Mouse (Mus musculus): ENCODE data around the gene Nek9.
"Not testable (repeated sequence)": the region's sequence is repeated elsewhere in the genome, so short reads cannot be mapped to it uniquely, and the experiment has no call there.

The Nek9 gene

GRCm38 (mm10) chr12:85289157-85290000, 49.8 kb downstream of the Nek9 start:
- no peak for DNase-seq (ENCODE audit: low spot score)

DNA sequence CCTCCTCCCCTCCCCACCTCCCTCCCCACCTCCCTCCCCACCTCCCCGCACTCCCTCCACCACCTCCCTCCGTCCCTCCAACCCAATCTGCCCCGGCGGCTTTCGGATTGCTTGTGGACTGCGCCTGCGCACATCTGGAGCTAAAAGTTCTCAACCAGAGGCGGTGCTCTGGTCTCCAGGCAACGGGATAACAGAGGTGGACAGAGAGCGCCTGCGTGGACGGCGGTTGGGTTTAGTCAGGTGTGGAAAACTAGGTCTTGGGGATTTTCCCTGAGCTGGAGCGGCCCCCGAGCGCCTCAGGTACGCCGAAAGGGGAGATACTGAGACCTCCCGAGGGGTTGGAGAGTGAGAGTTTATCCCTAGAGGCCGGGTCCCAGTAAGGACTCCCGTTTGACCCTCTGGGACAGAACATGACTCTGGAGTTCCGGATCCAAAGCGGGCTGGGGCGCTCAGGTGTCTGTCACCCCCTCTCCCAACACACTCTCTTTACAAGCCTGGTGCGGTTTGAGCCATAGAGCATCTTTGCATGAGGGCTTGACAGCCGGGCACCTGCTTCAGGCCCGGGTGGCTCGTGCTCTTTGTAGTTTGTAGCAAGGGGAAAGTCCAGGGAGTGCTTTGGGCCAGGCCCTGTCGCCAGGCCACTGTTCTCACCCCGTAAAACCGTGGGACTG, 50.5 kb downstream of the Nek9 start, which contains the start of gene Zc2hc1c:
Gene Zc2hc1c, plus strand, starts transcription at position 106 of the 671 bp plus-strand sequence.
- peak; percentile 60 for DNase-seq (ENCODE audit: low spot score)

GRCm38 (mm10) chr12:85287809-85288485, 51.2 kb downstream of the Nek9 start, which contains the start of gene Acyp1:
Gene Acyp1, minus strand, starts transcription at chr12:85288438.
- DNase-seq (ENCODE audit: low spot score) = peak; percentile 33

DNA sequence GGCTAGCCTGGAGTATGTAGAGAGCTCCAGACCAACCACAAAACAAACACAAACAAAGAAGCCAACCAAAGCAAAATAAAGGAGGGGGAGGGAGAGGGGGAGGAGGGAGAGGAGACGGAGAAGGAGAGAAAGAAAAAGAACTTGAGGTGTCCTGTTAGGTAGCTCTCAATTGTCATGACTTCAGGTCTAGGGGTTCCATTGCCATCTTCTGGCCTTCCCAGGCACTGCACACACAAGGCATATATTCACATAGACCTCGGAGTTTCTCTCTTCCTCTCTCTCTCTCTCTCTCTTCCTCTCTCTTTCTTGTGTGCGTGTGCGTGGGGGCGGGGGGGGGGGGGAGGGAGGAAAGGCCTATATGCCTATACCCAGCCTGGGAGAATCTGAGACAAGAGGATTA, 52.2 kb downstream of the Nek9 start:
- no peak for DNase-seq (ENCODE audit: low spot score)

GRCm38 (mm10) chr12:85284996-85285395, 54.2 kb downstream of the Nek9 start:
- DNase-seq (ENCODE audit: low spot score) = no peak

DNA sequence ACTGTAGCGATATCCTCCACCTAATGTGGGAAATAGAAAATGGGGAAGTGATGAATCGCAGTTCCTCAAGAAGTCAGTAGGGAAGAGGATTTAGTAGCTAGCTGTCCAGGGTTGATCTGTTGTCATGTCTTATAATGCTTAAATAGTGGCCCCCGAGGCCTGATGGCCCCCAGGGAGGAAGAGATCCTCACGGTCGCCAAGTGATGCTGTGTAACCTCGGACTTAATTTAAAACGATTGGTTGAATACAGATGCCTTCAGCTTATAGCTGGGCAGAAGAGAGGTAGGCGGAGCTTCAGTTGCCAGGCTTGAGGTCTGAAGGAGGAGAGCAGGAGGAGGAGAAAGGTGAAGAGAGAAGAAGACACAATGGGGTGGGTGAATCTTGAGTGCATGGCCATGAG, 54.8 kb downstream of the Nek9 start:
- DNase-seq (ENCODE audit: low spot score) = no peak

- not testable (repeated sequence) for DNase-seq (ENCODE audit: low spot score)
Measured at GRCm38 (mm10) chr12:85281756-85282155, 57.4 kb downstream of the Nek9 start.

DNA sequence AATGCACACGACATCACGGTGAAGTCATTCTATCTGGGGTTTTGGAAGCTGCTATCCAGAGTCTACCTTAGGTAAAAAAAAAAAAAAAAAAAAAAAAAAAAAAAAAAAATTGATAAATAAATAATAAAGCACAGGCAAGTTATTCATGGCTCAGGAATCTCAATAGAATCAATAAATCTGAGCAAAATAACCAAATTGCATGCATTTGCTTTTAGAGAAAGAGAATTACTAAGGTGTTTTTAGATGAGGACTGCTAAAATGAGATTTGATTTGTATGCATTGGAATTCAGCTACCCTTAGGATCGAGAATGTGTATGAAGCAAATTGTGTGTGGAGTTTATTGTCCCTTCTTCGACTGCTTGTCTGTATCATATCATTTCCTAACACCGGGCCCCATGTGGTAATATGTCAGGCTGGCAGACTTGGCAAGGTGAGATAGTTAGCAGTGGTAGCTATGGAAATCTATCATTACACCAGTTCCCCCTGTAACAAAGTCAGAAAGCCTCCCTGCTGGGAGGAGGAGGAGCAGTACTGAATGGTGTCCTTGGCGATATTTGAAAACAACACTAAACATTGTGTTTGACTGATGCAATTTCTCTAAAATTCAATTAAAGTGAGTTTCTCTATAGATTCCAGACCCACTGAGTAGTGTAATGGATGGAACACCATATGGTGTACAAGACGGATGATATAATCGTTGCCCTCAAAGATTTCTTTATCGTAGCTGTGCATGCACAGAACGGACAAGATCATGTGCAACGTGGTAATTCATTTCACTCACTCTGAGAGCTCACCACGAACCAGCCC, 58.1 kb downstream of the Nek9 start:
- DNase-seq (ENCODE audit: low spot score) = no peak

DNA sequence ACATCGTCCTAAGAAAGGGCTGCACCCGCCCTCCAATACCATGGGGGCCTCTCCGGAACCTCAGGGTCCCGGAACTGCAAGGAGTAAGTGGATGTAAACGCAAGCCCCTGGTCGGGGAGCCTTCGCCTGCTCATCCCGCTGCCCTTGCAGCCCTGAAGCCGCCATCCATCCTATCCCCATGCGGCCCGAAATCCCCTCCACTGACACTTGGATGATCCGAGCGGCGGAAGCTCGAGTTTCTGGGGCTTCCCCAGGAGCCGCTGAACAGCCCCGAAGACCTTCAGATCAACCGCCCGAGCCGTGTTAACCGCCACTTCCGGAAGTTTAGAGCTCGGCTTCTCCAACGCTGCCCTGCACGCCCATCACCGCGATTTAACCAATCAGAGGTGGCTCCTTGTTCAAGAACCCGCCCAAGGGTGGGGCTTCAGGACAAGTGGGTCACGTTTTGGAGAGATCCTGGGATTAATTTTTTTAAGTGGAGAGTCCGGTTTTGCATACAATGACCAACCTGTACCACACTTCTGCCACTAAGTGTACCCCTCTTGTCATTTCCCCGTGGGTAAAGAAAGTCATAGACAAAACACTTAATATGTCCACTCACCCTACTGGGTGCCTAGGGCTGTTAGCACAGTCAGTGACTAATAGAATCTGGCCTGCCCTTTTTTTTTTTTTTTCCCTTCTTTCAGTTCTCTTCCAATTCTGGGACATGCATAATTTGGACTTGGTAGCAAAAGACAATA, 58.9 kb downstream of the Nek9 start:
- peak; percentile 98 for DNase-seq (ENCODE audit: low spot score)

- DNase-seq (ENCODE audit: low spot score) = no peak
Measured at GRCm38 (mm10) chr12:85279396-85280080, 59.6 kb downstream of the Nek9 start.

DNA sequence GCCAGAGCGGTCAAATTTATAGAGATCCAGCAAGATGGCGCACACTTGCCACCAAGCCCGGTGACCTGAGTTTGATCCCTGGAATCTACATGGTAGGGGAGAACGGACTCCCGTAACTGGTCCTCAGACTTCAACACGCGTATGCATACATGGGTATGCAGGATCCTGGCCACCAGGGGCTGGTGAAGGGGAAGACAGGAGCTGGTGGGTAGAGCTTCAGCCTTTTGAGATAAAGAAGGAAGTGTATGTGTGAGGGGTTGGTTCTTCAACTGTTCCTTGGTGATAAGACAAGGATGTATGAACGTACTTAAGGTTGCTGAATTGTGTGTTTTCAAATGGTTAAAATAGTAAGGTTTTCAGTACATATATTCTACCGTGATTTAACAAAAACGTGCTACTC, 60.2 kb downstream of the Nek9 start:
- DNase-seq (ENCODE audit: low spot score) = no peak

DNA sequence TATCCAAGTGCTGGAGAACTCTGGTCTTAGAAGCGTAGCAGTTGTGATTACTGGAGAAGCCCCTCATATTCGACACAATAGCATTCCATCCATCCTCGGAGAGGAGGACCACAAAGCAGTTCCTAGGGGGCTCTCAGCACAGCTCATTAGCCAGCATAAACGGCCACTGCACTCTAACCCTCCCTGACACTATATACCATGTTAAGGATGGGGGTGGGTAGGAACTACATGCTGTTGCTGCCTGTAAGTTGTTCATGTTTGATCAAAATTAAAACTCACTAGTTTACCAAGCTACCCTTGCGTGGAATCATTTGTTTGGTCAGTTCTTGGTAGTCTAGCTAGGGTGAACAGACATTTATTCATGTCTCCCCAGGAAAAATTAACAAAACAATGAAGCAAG, 62.9 kb downstream of the Nek9 start:
- no peak for DNase-seq (ENCODE audit: low spot score)

DNA sequence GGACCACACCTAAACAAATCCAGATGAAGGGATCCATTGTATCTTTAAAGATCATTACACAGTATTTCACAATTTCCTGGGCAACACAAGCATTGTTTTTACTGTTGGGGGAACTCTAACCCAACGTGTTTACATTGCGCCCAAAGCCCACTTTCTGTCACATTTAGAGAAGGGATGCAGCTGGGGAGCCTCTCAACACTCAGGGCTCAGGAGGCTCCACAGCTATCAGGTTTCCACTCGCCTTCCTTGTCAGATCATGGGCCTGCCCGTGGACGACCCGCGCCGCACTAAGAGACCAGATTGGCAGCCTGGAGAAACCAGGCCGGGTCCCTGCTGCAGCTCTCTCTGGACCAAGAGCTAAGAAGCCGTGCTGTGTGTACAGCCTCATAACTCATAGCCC, 65.7 kb downstream of the Nek9 start:
- DNase-seq (ENCODE audit: low spot score) = no peak

DNA sequence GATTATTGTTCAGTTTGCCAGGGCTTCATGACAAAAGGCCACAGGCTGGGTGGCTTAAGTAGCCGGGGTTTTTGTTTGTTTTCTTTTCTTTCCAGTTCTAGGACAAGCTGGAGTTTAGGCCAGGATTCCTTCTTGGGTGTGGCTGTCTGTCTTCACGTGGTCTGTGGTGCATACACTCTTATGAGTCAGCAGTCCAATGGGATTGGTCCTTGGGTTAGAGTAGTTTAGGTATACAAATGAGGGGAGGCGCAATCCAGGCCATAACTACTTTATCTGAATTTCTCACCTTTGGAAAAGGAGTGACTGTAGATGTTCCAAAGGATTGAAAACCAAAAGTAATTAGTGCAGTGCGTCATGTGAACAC, 67.3 kb downstream of the Nek9 start:
- no peak for DNase-seq (ENCODE audit: low spot score)

- DNase-seq (ENCODE audit: low spot score) = no peak
Measured at GRCm38 (mm10) chr12:85271132-85271842, 67.9 kb downstream of the Nek9 start.

GRCm38 (mm10) chr12:85270319-85270718, 68.8 kb downstream of the Nek9 start, which contains the start of gene Mlh3:
Gene Mlh3, minus strand, starts transcription at chr12:85270599.
- DNase-seq (ENCODE audit: low spot score) = peak; percentile 58

DNA sequence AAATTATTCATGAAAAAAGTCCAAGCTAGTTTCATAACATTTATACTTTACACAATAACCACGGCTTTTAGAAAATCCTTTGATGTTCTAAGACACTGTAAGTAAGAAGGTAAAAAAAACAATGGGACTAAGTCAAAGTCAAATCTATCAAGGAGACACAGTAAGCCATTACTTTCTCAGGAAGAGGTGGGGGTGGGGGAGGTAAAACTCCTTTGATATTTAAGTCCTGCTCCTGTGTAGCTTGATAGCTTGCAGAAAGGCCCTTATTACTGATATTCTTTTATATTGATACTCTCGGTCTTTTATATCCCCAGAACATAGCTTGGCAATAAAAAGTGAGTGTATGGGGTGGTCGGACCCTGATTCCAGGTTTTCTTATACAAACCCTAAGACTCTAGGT, 69.3 kb downstream of the Nek9 start:
- DNase-seq (ENCODE audit: low spot score) = no peak

GRCm38 (mm10) chr12:85266248-85266647, 72.9 kb downstream of the Nek9 start:
- no peak for DNase-seq (ENCODE audit: low spot score)

DNA sequence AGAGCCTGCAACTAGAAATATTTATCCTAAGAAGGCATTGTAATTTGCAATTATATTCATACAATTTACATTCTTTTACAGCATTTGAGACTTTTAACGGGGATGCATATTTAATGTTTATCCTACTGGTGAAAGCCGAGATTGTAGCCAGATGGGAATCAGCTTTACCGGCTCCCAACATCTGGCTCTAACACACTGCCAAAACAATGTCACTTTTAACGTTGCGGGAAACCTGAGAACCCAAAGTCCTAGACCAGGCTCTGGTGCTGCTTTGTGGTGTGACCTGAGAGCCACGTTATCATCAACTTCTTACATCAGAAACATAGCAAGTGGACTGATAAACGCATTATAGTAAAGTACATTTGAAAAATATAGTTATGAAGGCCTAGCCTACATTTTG, 74.2 kb downstream of the Nek9 start:
- DNase-seq (ENCODE audit: low spot score) = no peak

GRCm38 (mm10) chr12:85264531-85264930, 74.6 kb downstream of the Nek9 start:
- DNase-seq (ENCODE audit: low spot score) = no peak
